Mouse (Mus musculus) cortical plate, adult 2 months (tissue): ENCODE measurements around the gene Kdm6b.

Source experiments
- CTCF ChIP-seq: fragments of 200-500 bp; IDR thresholded peaks from 2 replicates; pipeline ENCODE4 v1.5.1; 2011; ENCODE audit warnings: mild to moderate bottlenecking, control low read depth, low read length; ENCODE audit not compliant: insufficient read depth; ENCODE audit errors: extremely low read depth
- POLR2A ChIP-seq: fragments of 200-500 bp; IDR thresholded peaks from 2 replicates; pipeline ENCODE4 v1.6.1; 2011; ENCODE audit warnings: mild to moderate bottlenecking, low read length, control low read depth; ENCODE audit not compliant: insufficient read depth; ENCODE audit errors: extremely low read depth

DNA sequence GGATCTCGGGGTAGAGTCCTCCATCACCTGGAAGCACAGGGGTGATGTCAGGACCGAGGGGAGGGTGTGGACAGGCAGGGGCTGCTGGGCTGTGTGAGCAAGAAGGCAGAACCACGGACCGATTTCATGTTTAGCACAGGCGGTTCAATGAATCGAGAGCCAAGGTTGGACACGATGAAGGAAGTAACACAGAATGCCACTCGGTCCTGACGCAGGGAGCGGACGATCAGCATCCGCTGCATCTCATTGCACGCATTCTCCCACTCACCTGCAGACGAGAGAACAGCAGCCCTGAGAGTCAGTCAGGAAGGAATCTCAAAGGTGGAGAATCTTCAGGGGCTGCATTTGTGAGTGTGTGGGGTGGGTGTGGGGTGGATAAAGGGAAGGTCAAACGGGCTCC, 17.2 kb upstream of the Kdm6b start:
- TF ChIP-seq POLR2A (no peak), CTCF (no peak)
